Mouse (Mus musculus) heart, embryonic 10.5 days (tissue): ENCODE measurements around the gene Cyp2c67. TPM values are rescaled to one million over a fixed set of nuclear protein-coding genes. Genes with fewer than 3 reads are reported as not detected.
"Not testable (repeated sequence)": the region's sequence is repeated elsewhere in the genome, so short reads cannot be mapped to it uniquely, and the experiment has no call there.

Source experiments
- DNase-seq: peaks from one replicate; pipeline ENCODE4 v3.0.0-alpha.2; 2017; ENCODE audit warnings: low spot score
- H3K27ac ChIP-seq: fragments of 300-500 bp; sonication (generic); 2 replicates; pipeline ENCODE4 v1.5.1; 2016; ENCODE audit warnings: mild to moderate bottlenecking
- H3K27me3 ChIP-seq: fragments of 300-500 bp; sonication (generic); 2 replicates; pipeline ENCODE4 v1.6.1; 2016; ENCODE audit warnings: mild to moderate bottlenecking; ENCODE audit not compliant: poor library complexity, insufficient read depth, severe bottlenecking
- H3K36me3 ChIP-seq: fragments of 300-500 bp; sonication (generic); 2 replicates; pipeline ENCODE4 v1.6.1; 2016; ENCODE audit warnings: mild to moderate bottlenecking, moderate library complexity
- H3K4me1 ChIP-seq: fragments of 300-500 bp; sonication (generic); 2 replicates; pipeline ENCODE4 v1.6.1; 2016; ENCODE audit warnings: mild to moderate bottlenecking
- H3K4me3 ChIP-seq: fragments of 300-500 bp; sonication (generic); 2 replicates; pipeline ENCODE4 v1.5.1; 2016; ENCODE audit warnings: mild to moderate bottlenecking, moderate library complexity
- H3K9me3 ChIP-seq: fragments of 300-500 bp; sonication (generic); 2 replicates; pipeline ENCODE4 v1.6.1; 2016; ENCODE audit warnings: mild to moderate bottlenecking, moderate library complexity
- WGBS: fragments of 180-500 bp; shearing (Covaris S2); methylation state at CpG from one replicate; pipeline ENCODE4 v1.1.7; 2016; 5-methylcytosine and 5-hydroxymethylcytosine counted together
- polyA plus RNA-seq: library from polyadenylated mRNA; unstranded; fragments of >200 nt; fragmentation: Nextera tagmentation; extraction: Ambion mirVana; gene quantifications from 2 replicates; pipeline ENCODE4 v1.2.1, GENCODE M21; 2016

Cyp2c67 gene
- 0.08 TPM in 1 of 2 replicates, not detected in the other for polyA plus RNA-seq

- H3K9me3 ChIP-seq: peaks cover 8% of the 10 kb centered on the region; the same call in 1 of the 2 replicates
- H3K36me3 ChIP-seq: no peaks in the 10 kb centered on the region
- DNase-seq: no peak
- 83% methylated on average over 1 of the region's 1 CpGs for WGBS
- H3K4me3 ChIP-seq: no peak within 1 kb of the TSS
- no peak within 1 kb of the TSS for H3K27ac ChIP-seq
- no peaks in the 10 kb centered on the region for H3K4me1 ChIP-seq
- H3K27me3 ChIP-seq: no peaks in the 10 kb centered on the region
Observed at GRCm38 (mm10) chr19:39648938-39649337, at the start of gene Cyp2c67. Gene Cyp2c67 (minus strand): TSS chr19:39649051.

- H3K27me3 ChIP-seq, DNase-seq, H3K27ac ChIP-seq, H3K36me3 ChIP-seq, H3K4me3 ChIP-seq, H3K4me1 ChIP-seq, H3K9me3 ChIP-seq: not testable (repeated sequence)
Observed at GRCm38 (mm10) chr19:39665650-39666049, 16.8 kb upstream of the Cyp2c67 start.

DNA sequence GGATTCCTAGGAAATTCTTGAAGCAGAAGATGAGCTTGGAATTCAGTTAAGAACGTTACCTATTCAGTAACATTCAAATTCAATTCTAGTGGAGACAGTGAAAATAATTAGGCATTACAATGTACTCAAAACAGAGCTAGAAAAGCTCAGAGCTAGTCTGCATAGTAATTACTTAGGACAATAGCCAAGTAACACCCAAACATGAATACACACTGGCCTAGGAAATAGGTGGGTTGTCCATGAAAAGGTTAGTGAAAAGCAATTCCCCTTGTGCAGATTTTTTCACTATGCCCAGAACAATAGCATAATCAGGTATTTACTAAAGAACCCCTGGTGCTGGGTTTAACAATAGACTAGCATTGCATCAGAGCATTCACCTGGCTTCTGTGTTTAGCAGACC is 3.5 kb upstream of the Cyp2c67 start:
- no peak for DNase-seq
- Histone ChIP-seq H3K4me3 (no peak overlapping the region), H3K27me3 (no peaks in the 10 kb centered on the region), H3K4me1 (no peaks in the 10 kb centered on the region), H3K36me3 (no peaks in the 10 kb centered on the region), H3K9me3 (peaks cover 3% of the 10 kb centered on the region; the same call in 1 of the 2 replicates), H3K27ac (no peak overlapping the region)
- 42% methylated on average over 1 of the region's 1 CpGs for WGBS

DNA sequence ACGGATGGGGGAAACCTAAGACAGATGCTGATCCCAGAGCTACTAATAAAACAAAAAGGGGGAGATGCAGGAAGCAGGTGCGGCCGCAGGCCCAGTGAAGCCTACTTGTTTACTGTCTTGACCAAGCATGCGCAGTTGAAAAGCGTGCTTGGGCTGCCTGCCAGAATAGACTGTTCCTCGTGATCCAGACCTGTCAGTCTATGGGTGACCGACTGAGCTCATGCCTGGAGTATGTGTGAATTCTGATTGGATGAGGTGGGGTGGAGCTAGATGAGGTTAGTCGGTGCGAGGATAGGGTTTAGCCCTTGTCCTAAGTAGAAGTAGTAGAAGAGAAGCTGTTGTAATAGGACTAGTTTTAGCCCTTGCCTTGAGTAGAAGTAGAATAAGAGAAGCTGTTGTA is 1.3 kb downstream of the Cyp2c67 start:
- Histone ChIP-seq H3K4me1 (no peaks in the 10 kb centered on the region), H3K4me3 (no peak overlapping the region), H3K9me3 (peaks cover 8% of the 10 kb centered on the region; the same call in 1 of the 2 replicates), H3K27ac (no peak overlapping the region), H3K27me3 (no peaks in the 10 kb centered on the region), H3K36me3 (no peaks in the 10 kb centered on the region)
- no peak for DNase-seq
- WGBS: 81% methylated on average over 9 of the region's 9 CpGs

DNA sequence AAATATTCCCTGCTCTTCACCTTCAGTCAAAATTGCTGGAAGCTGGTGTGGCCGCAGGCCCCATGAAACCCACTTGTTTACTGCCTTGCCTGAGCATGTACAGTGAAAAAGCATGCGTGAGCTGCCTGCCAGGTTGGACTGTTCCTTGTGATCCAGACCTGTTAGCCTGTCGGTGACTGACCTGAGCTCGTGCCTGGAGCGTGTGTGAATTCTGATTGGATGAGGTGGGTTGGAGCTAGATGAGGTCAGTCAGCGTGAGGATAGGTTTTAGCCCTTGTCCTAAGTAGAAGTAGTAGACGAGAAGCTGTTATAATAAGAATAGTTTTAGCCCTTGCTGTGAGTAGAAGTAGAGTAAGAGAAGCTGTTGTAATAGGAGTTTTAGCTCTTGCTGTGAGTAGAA is 4.3 kb downstream of the Cyp2c67 start:
- H3K36me3 ChIP-seq, H3K9me3 ChIP-seq, H3K4me3 ChIP-seq, H3K27me3 ChIP-seq, H3K4me1 ChIP-seq, DNase-seq, H3K27ac ChIP-seq: not testable (repeated sequence)
- WGBS: 81% methylated on average over 7 of the region's 7 CpGs

Other genes with a start within 250 kb of the Cyp2c67 start
- not detected in 2 replicates for gene Cyp2c38, start 186.0 kb downstream of the Cyp2c67 start, polyA plus RNA-seq
- gene Cyp2c39, start 138.2 kb downstream of the Cyp2c67 start, polyA plus RNA-seq: not detected in 2 replicates
- gene Cyp2c68, start 92.0 kb upstream of the Cyp2c67 start, polyA plus RNA-seq: 0.14 and 5.7 TPM in 2 replicates
- not detected in 2 replicates for gene Cyp2c40, start 163.8 kb upstream of the Cyp2c67 start, polyA plus RNA-seq
- gene Cyp2c69, start 237.7 kb upstream of the Cyp2c67 start, polyA plus RNA-seq: not detected in 2 replicates